Comparison of ENCODE assay signal across 8 mouse cellular contexts in the genomic region with DNA sequence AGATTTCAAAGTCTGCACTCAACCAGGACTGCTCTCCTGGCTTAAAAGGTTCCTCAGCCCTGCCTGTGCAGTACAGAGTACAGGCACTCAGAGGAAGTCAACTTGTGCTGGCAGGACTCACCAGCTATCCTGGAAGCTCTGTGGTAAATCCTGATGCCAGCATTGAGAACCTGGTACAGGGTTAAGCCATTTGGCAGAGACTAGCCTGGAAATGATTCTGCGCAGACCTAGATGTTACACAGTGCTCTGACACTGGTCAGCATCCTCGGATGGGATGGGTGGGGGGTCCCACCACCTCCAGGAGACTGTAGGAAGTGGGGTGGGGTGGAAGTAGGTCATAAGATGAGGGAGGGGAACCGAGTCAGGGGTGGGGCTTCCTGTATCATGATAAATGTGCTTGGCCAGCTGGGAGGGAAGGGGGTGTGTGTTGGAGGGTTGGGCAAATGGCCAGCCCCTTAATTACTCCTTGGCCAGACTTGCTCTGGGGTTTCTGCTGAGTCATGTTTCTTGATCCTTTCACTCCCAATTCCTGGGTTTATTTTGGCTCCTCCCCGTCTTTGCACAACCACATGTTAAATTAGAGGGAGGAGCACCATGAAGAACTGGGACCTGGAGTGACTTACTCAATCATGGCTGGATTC. TPM values are rescaled to one million over a fixed set of nuclear protein-coding genes. Genes with fewer than 3 reads are reported as not detected.
DNase-seq lines count a peak whose midpoint lies in the region; ATAC-seq and TF ChIP-seq lines count a peak whose summit lies in the region.

No protein-coding gene starts in this region.

- H3K27me3 ChIP-seq in liver, embryonic 14.5 days (ENCODE audit: control insufficient read depth, insufficient read depth, low read length), result no peaks in the 10 kb centered on the region
- no peaks in the 10 kb centered on the region for H3K27me3 ChIP-seq in hindbrain, embryonic 12.5 days

- H3K4me1 ChIP-seq in bone marrow macrophage, adult 2 months (ENCODE audit: control insufficient read depth, insufficient read depth, low read length), result peaks cover 46% of the 10 kb centered on the region
- peaks cover 54 to 68% of the 10 kb centered on the region in 2 experiments for H3K4me1 ChIP-seq in liver, embryonic 14.5 days (replicated peaks; ENCODE audit: control insufficient read depth in 2 of 2, insufficient read depth in 2 of 2, low read length in 1 of 2)
- H3K4me1 ChIP-seq in hindbrain, embryonic 12.5 days, result peaks cover 21% of the 10 kb centered on the region

- intact Hi-C loops in heart, postnatal 36 days (cut with DNase I), result no loop called here

- peaks cover 38% of the 10 kb centered on the region for H3K36me3 ChIP-seq in liver, embryonic 14.5 days (replicated peaks; ENCODE audit: control insufficient read depth, insufficient read depth, low read depth)
- peaks cover 21% of the 10 kb centered on the region for H3K36me3 ChIP-seq in hindbrain, embryonic 12.5 days

- DNase-seq in retina, postnatal 1 day, result peak; percentile 56
- no peak for DNase-seq in retina, embryonic 14.5 days (ENCODE audit: low spot score)
- peak; percentile 65 to 72 for DNase-seq in heart, postnatal 36 days
- peak in 2 of 3 experiments; percentile 42 to 73 for DNase-seq in liver, embryonic 14.5 days (ENCODE audit: low read depth in 3 of 3, low spot score in 3 of 3)
- DNase-seq in urinary bladder, postnatal 36 days (ENCODE audit: low spot score in 2 of 2), result peak; percentile 52 to 84
- no peak for DNase-seq in right cerebral cortex, postnatal 14 days

- WGBS in liver, embryonic 14.5 days (ENCODE audit: insufficient replicate concordance), result 40% methylated on average over 4 of the region's 4 CpGs
- WGBS in hindbrain, embryonic 12.5 days, result 80% methylated on average over 4 of the region's 4 CpGs

- no peak for TF ChIP-seq POLR2A in bone marrow macrophage, adult 2 months (IDR thresholded peaks at IDR 0.05; ENCODE audit: borderline replicate concordance, low read depth, low read length)

- no peak for ATAC-seq in liver, embryonic 14.5 days (ENCODE audit: insufficient read depth)
- no peak for ATAC-seq in hindbrain, embryonic 12.5 days (ENCODE audit: low FRiP score)

- no peak for TF ChIP-seq CTCF in bone marrow macrophage, adult 2 months (IDR thresholded peaks at IDR 0.05; ENCODE audit: low read depth, low read length)
- no peak for TF ChIP-seq CTCF in liver, embryonic 14.5 days (IDR thresholded peaks at IDR 0.05; ENCODE audit: low read depth)

- H3K4me3 ChIP-seq in bone marrow macrophage, adult 2 months (ENCODE audit: insufficient read depth, low read length), result no peak overlapping the region
- no peak overlapping the region for H3K4me3 ChIP-seq in liver, embryonic 14.5 days (ENCODE audit: insufficient read depth in 1 of 2, low read depth in 2 of 2, low read length in 2 of 2)
- H3K4me3 ChIP-seq in hindbrain, embryonic 12.5 days, result no peak overlapping the region

- H3K9ac ChIP-seq in liver, embryonic 14.5 days (replicated peaks), result no peak overlapping the region
- no peak overlapping the region for H3K9ac ChIP-seq in hindbrain, embryonic 12.5 days

- no peak for TF ChIP-seq EP300 in liver, embryonic 14.5 days (IDR thresholded peaks at IDR 0.05; ENCODE audit: low read depth)

- no peaks in the 10 kb centered on the region; the same call in none of the 2 replicates for H3K9me3 ChIP-seq in liver, embryonic 14.5 days (ENCODE audit: control insufficient read depth, low read length)
- H3K9me3 ChIP-seq in hindbrain, embryonic 12.5 days (replicated peaks), result no peaks in the 10 kb centered on the region

- peak overlapping the region; percentile 59 for H3K27ac ChIP-seq in bone marrow macrophage, adult 2 months (ENCODE audit: insufficient read depth, low read depth, low read length)
- peak overlapping the region; percentile 69 for H3K27ac ChIP-seq in liver, embryonic 14.5 days
- H3K27ac ChIP-seq in hindbrain, embryonic 12.5 days, result no peak overlapping the region

- peak overlapping the region; percentile 3 for H3K4me2 ChIP-seq in liver, embryonic 14.5 days (ENCODE audit: low read depth)
- H3K4me2 ChIP-seq in hindbrain, embryonic 12.5 days (replicated peaks), result no peak overlapping the region

RNA-seq across cellular contexts. Expression of gene Mocs1, which starts 4.0 kb away (rescaled TPM):
- polyA plus RNA-seq in bone marrow macrophage, adult 2 months (2012; ENCODE audit: insufficient read depth, insufficient read length, missing spikeins), result 34.5 and 35.0 TPM in 2 replicates
- total RNA-seq in heart, postnatal 36 days (2021), result 10 to 100 TPM; 22.3 to 26.8 TPM
- polyA plus RNA-seq in liver, embryonic 14.5 days (2012; rRNA removed), result 16.2 and 17.4 TPM in 2 replicates
- 8.0 and 10.3 TPM in 2 replicates for polyA plus RNA-seq in liver, embryonic 14.5 days (2014; fragmentation: Nextera tagmentation; extraction: Ambion mirVana)
- 5.0 and 5.5 TPM in 2 replicates for polyA plus RNA-seq in hindbrain, embryonic 12.5 days (2016; fragmentation: Nextera tagmentation; extraction: Ambion mirVana)

Comparison
In these comparisons a context has a peak if more than half of its experiments do, and no peak if none do; other contexts are left out.
1. DNase-seq: peak in retina, postnatal 1 day (single experiment), heart, postnatal 36 days (2 of 2), liver, embryonic 14.5 days (2 of 3) and urinary bladder, postnatal 36 days (2 of 2); none in retina, embryonic 14.5 days (single experiment) and right cerebral cortex, postnatal 14 days (single experiment).